Mouse (Mus musculus) forebrain, embryonic 14.5 days (tissue): ENCODE measurements around the gene Olfr410. TPM values are rescaled to one million over a fixed set of nuclear protein-coding genes. Genes with fewer than 3 reads are reported as not detected.

Experiments used
- ATAC-seq: fragments of 200-750 bp; cut with Nextera tagmentation; 2 replicates; pipeline ENCODE4 v1.8.0; 2017; ENCODE audit warnings: mild to moderate bottlenecking, moderate library complexity
- DNase-seq: peaks from one replicate; pipeline ENCODE4 v3.0.0-alpha.2; 2015; ENCODE audit warnings: low spot score
- H3K27ac ChIP-seq: fragments of 300-500 bp; sonication (generic); 2 replicates; pipeline ENCODE4 v1.5.1; 2014; ENCODE audit warnings: low read depth, mild to moderate bottlenecking, control low read depth, low read length, moderate library complexity
- H3K27me3 ChIP-seq: fragments of 300-500 bp; sonication (generic); replicated peaks from 2 replicates; pipeline ENCODE4 v1.6.1; 2014; ENCODE audit warnings: low read length, control low read depth, mixed read lengths; ENCODE audit not compliant: control insufficient read depth, insufficient read depth
- H3K36me3 ChIP-seq: fragments of 300-500 bp; sonication (generic); 2 replicates; pipeline ENCODE4 v1.6.1; 2014; ENCODE audit warnings: low read length, control low read depth; ENCODE audit not compliant: control insufficient read depth, insufficient read depth
- H3K4me1 ChIP-seq: fragments of 300-500 bp; sonication (generic); 2 replicates; pipeline ENCODE4 v1.6.1; 2014; ENCODE audit warnings: antibody characterized with exemption, low read length, control low read depth; ENCODE audit not compliant: control insufficient read depth, insufficient read depth
- H3K4me2 ChIP-seq: fragments of 300-500 bp; sonication (generic); 2 replicates; pipeline ENCODE4 v1.6.1; 2014; ENCODE audit warnings: mild to moderate bottlenecking, control low read depth, low read length
- H3K4me3 ChIP-seq: fragments of 300-500 bp; sonication (generic); 2 replicates; pipeline ENCODE4 v1.5.1; 2014; ENCODE audit warnings: low read depth, low read length, control low read depth
- H3K9ac ChIP-seq: fragments of 300-500 bp; sonication (generic); 2 replicates; pipeline ENCODE4 v1.6.1; 2014; ENCODE audit warnings: mild to moderate bottlenecking, low read length, control low read depth, moderate library complexity
- H3K9me3 ChIP-seq: fragments of 300-500 bp; sonication (generic); replicated peaks from 2 replicates; pipeline ENCODE4 v1.6.1; 2016; ENCODE audit warnings: low read length, control low read depth, mixed read lengths; ENCODE audit not compliant: control insufficient read depth
- WGBS: fragments of 180-500 bp; shearing (Covaris S2); extraction: QIAGEN DNeasy Blood & Tissue Kit; methylation state at CpG from one replicate; pipeline ENCODE4 v1.1.7; 2014; 5-methylcytosine and 5-hydroxymethylcytosine counted together
- polyA plus RNA-seq: library from polyadenylated mRNA; unstranded; fragments of >200 nt; fragmentation: Nextera tagmentation; extraction: Ambion mirVana; gene quantifications from 2 replicates; pipeline ENCODE4 v1.2.1, GENCODE M21; 2014

Olfr410 gene
- polyA plus RNA-seq: not detected in 2 replicates

- DNase-seq (no peak), ATAC-seq (no peak)
- H3K9ac ChIP-seq: no peak within 1 kb of the TSS
- H3K36me3 ChIP-seq: no peaks in the 10 kb centered on the region
- no peak within 1 kb of the TSS for H3K27ac ChIP-seq
- no peak within 1 kb of the TSS for H3K4me3 ChIP-seq
- H3K27me3 ChIP-seq: no peaks in the 10 kb centered on the region
- no peaks in the 10 kb centered on the region for H3K4me1 ChIP-seq
- no peaks in the 10 kb centered on the region for H3K9me3 ChIP-seq
- 84% methylated on average over 6 of the region's 6 CpGs for WGBS
- no peak within 1 kb of the TSS for H3K4me2 ChIP-seq
Measured at GRCm38 (mm10) chr11:74337931-74338330, at the start of gene Olfr410. TSS of gene Olfr410 (minus strand) at chr11:74338031.

GRCm38 (mm10) chr11:74387203-74387602, 49.4 kb upstream of the Olfr410 start:
- DNase-seq (no peak), ATAC-seq (no peak)
- WGBS: 84% methylated on average over 5 of the region's 5 CpGs

GRCm38 (mm10) chr11:74385674-74386073, 47.8 kb upstream of the Olfr410 start:
- WGBS: 85% methylated on average over 9 of the region's 9 CpGs
- ATAC-seq (no peak), DNase-seq (no peak)
- Histone ChIP-seq H3K4me3 (no peak overlapping the region), H3K9me3 (no peaks in the 10 kb centered on the region), H3K36me3 (no peaks in the 10 kb centered on the region), H3K27ac (no peak overlapping the region), H3K4me2 (no peak overlapping the region), H3K27me3 (no peaks in the 10 kb centered on the region), H3K9ac (no peak overlapping the region), H3K4me1 (no peaks in the 10 kb centered on the region)

More at GRCm38 (mm10) chr11:74387203-74387602, 49.4 kb upstream of the Olfr410 start:
- H3K9ac ChIP-seq: no peak overlapping the region
- H3K27me3 ChIP-seq: no peaks in the 10 kb centered on the region
- H3K9me3 ChIP-seq: no peaks in the 10 kb centered on the region
- H3K27ac ChIP-seq: no peak overlapping the region
- no peaks in the 10 kb centered on the region for H3K36me3 ChIP-seq
- H3K4me3 ChIP-seq: no peak overlapping the region
- no peaks in the 10 kb centered on the region for H3K4me1 ChIP-seq
- H3K4me2 ChIP-seq: no peak overlapping the region

GRCm38 (mm10) chr11:74379166-74379873, 41.5 kb upstream of the Olfr410 start:
- Histone ChIP-seq H3K9ac (no peak overlapping the region), H3K27ac (no peak overlapping the region), H3K4me1 (no peaks in the 10 kb centered on the region), H3K36me3 (no peaks in the 10 kb centered on the region), H3K9me3 (no peaks in the 10 kb centered on the region), H3K4me3 (no peak overlapping the region), H3K27me3 (no peaks in the 10 kb centered on the region), H3K4me2 (no peak overlapping the region)
- ATAC-seq: no peak
- WGBS: 74% methylated on average over 4 of the region's 4 CpGs
- DNase-seq: no peak

- Histone ChIP-seq H3K4me1 (no peaks in the 10 kb centered on the region), H3K4me2 (no peak overlapping the region), H3K4me3 (no peak overlapping the region), H3K27ac (no peak overlapping the region), H3K9ac (no peak overlapping the region), H3K9me3 (no peaks in the 10 kb centered on the region), H3K27me3 (no peaks in the 10 kb centered on the region), H3K36me3 (no peaks in the 10 kb centered on the region)
- ATAC-seq (peak; percentile 88), DNase-seq (peak; percentile 84)
- WGBS: 73% methylated on average over 3 of the region's 3 CpGs
Measured at GRCm38 (mm10) chr11:74376847-74377246, 39.0 kb upstream of the Olfr410 start.

- ATAC-seq (peak; percentile 67), DNase-seq (peak; percentile 81)
- no peaks in the 10 kb centered on the region for H3K36me3 ChIP-seq
- no peak overlapping the region for H3K4me3 ChIP-seq
- no peaks in the 10 kb centered on the region; the same call in 1 of the 2 replicates for H3K27me3 ChIP-seq
- no peaks in the 10 kb centered on the region for H3K9me3 ChIP-seq
- no peaks in the 10 kb centered on the region for H3K4me1 ChIP-seq
- no peak overlapping the region for H3K4me2 ChIP-seq
- WGBS: 10% methylated on average over 22 of the region's 22 CpGs
- no peak overlapping the region for H3K9ac ChIP-seq
- H3K27ac ChIP-seq: no peak overlapping the region
Measured at GRCm38 (mm10) chr11:74371393-74372100, 33.7 kb upstream of the Olfr410 start.

GRCm38 (mm10) chr11:74361769-74362168, 23.9 kb upstream of the Olfr410 start, which contains the start of gene Olfr412:
TSS of gene Olfr412 (plus strand) at chr11:74362069.
- Histone ChIP-seq H3K4me3 (no peak within 1 kb of the TSS), H3K4me2 (no peak within 1 kb of the TSS), H3K9me3 (no peaks in the 10 kb centered on the region; the same call in 1 of the 2 replicates), H3K27me3 (no peaks in the 10 kb centered on the region), H3K36me3 (no peaks in the 10 kb centered on the region), H3K4me1 (no peaks in the 10 kb centered on the region), H3K27ac (no peak within 1 kb of the TSS), H3K9ac (no peak within 1 kb of the TSS)
- DNase-seq (no peak), ATAC-seq (no peak)
- WGBS: 73% methylated on average over 1 of the region's 1 CpGs

GRCm38 (mm10) chr11:74352550-74352949, 14.7 kb upstream of the Olfr410 start, which contains the start of gene Olfr411:
TSS of gene Olfr411 (minus strand) at chr11:74352650.
- no peak for ATAC-seq
- no peak for DNase-seq
- Histone ChIP-seq H3K27ac (no peak within 1 kb of the TSS), H3K4me1 (no peaks in the 10 kb centered on the region), H3K9ac (no peak within 1 kb of the TSS), H3K36me3 (no peaks in the 10 kb centered on the region), H3K9me3 (no peaks in the 10 kb centered on the region), H3K4me3 (no peak within 1 kb of the TSS), H3K27me3 (no peaks in the 10 kb centered on the region), H3K4me2 (no peak within 1 kb of the TSS)
- WGBS: 75% methylated on average over 3 of the region's 3 CpGs

GRCm38 (mm10) chr11:74328781-74329180, 9.1 kb downstream of the Olfr410 start:
- H3K4me1 ChIP-seq: no peaks in the 10 kb centered on the region

More at GRCm38 (mm10) chr11:74328781-74329180, 9.1 kb downstream of the Olfr410 start:
- no peak overlapping the region for H3K27ac ChIP-seq
- H3K36me3 ChIP-seq: no peaks in the 10 kb centered on the region
- ATAC-seq (no peak), DNase-seq (no peak)
- H3K9ac ChIP-seq: no peak overlapping the region
- no peaks in the 10 kb centered on the region for H3K9me3 ChIP-seq
- H3K4me2 ChIP-seq: no peak overlapping the region
- H3K27me3 ChIP-seq: no peaks in the 10 kb centered on the region
- no peak overlapping the region for H3K4me3 ChIP-seq
